Mouse (Mus musculus) olfactory bulb, adult 2 months (tissue): ENCODE measurements around the gene Foxp1.

Experiments
- CTCF ChIP-seq: fragments of 200-500 bp; IDR thresholded peaks from 2 replicates; pipeline ENCODE4 v1.5.1; 2012; ENCODE audit warnings: low read depth, mild to moderate bottlenecking, low read length, moderate library complexity; ENCODE audit not compliant: insufficient read depth
- POLR2A ChIP-seq: fragments of 200-500 bp; IDR thresholded peaks from 2 replicates; pipeline ENCODE4 v1.6.1; 2012; ENCODE audit warnings: mild to moderate bottlenecking, low read depth, low read length, moderate library complexity; ENCODE audit not compliant: insufficient read depth

GRCm38 (mm10) chr6:99498082-99498481 lies 24.4 kb downstream of the Foxp1 start:
- TF ChIP-seq CTCF (no peak), POLR2A (no peak)
